Mouse (Mus musculus) CH12.LX (cell line): ENCODE results near the gene Slc2a10. TPM values are rescaled to one million over a fixed set of nuclear protein-coding genes. Genes with fewer than 3 reads are reported as not detected.

Source experiments
- DNase-seq: peaks from one replicate; pipeline ENCODE4 v3.0.0-alpha.2; 2013; ENCODE audit errors: extremely low read depth
- H3K27ac ChIP-seq: 2 replicates; pipeline ENCODE4 v1.5.1; 2012; ENCODE audit warnings: low read depth, mild to moderate bottlenecking, control low read depth, moderate library complexity; ENCODE audit not compliant: insufficient read depth
- H3K27me3 ChIP-seq: replicated peaks from 2 replicates; pipeline ENCODE3; 2012; ENCODE audit warnings: inconsistent platforms
- H3K36me3 ChIP-seq, 2 experiments: replicated peaks in 1 of 2; 2 replicates each; pipeline versions ENCODE3 to v1.6.1; 2012; ENCODE audit warnings: inconsistent platforms in 1 of 2, low read length in 1 of 2, mild to moderate bottlenecking in 1 of 2, mixed read lengths in 1 of 2, moderate library complexity in 1 of 2; ENCODE audit not compliant: control insufficient read depth in 1 of 2, insufficient read depth in 1 of 2
- H3K4me1 ChIP-seq, 2 experiments: 2 replicates each; pipeline ENCODE4 v1.6.1; 2012; ENCODE audit warnings: inconsistent platforms in 1 of 2, moderate library complexity in 1 of 2; ENCODE audit not compliant: insufficient read depth in 2 of 2, control insufficient read depth in 1 of 2
- H3K4me2 ChIP-seq: 2 replicates; pipeline ENCODE4 v1.6.1; 2012; ENCODE audit warnings: low read depth, mild to moderate bottlenecking, control low read depth; ENCODE audit not compliant: poor library complexity, insufficient read depth, severe bottlenecking
- H3K4me3 ChIP-seq, 3 experiments: fragments of 150-350 bp in 1 of 3; sonication (generic) in 1 of 3; replicated peaks in 1 of 3; 2 replicates each; pipeline versions ENCODE3 to v1.5.1; 2011 to 2012; ENCODE audit warnings: low read depth in 2 of 3, low read length in 2 of 3, mild to moderate bottlenecking in 2 of 3, moderate library complexity in 2 of 3, control low read depth in 1 of 3, improper control_type of control experiment in 1 of 3, inconsistent platforms in 1 of 3, mixed read lengths in 1 of 3; ENCODE audit not compliant: poor library complexity in 1 of 3
- H3K79me2 ChIP-seq: replicated peaks from 2 replicates; pipeline ENCODE4 v1.6.1; 2012; ENCODE audit warnings: mild to moderate bottlenecking, moderate library complexity; ENCODE audit not compliant: control insufficient read depth, poor library complexity, insufficient read depth, severe bottlenecking; ENCODE audit errors: extremely low read depth
- H3K9ac ChIP-seq: 2 replicates; pipeline ENCODE4 v1.6.1; 2012; ENCODE audit warnings: low read depth, mild to moderate bottlenecking, control low read depth, moderate library complexity; ENCODE audit not compliant: insufficient read depth
- H3K9me3 ChIP-seq: replicated peaks from 2 replicates; pipeline ENCODE3; 2012; ENCODE audit warnings: low read length, inconsistent platforms, mixed read lengths
- BHLHE40 ChIP-seq: IDR thresholded peaks from 2 replicates; pipeline ENCODE4 v1.6.1; 2011; ENCODE audit warnings: mild to moderate bottlenecking, low read depth, low read length, improper control_type of control experiment
- CTCF ChIP-seq, 2 experiments: IDR thresholded peaks in 1 of 2; conservative IDR thresholded peaks in 1 of 2; 2 replicates each; pipeline ENCODE4 v1.5.1; 2011 to 2012; ENCODE audit warnings: low read depth in 2 of 2, low read length in 2 of 2, improper control_type of control experiment in 1 of 2, inconsistent platforms in 1 of 2, mild to moderate bottlenecking in 1 of 2, moderate library complexity in 1 of 2
- ELF1 ChIP-seq: IDR thresholded peaks from 2 replicates; pipeline ENCODE4 v1.6.1; 2014; ENCODE audit warnings: low read depth, mild to moderate bottlenecking, inconsistent platforms, low read length, improper control_type of control experiment
- EP300 ChIP-seq: IDR thresholded peaks from 2 replicates; pipeline ENCODE4 v1.6.1; 2011; ENCODE audit warnings: low read length, improper control_type of control experiment
- ETS1 ChIP-seq: conservative IDR thresholded peaks from 2 replicates; pipeline ENCODE4 v1.6.1; 2012; ENCODE audit warnings: low read depth, mild to moderate bottlenecking, inconsistent platforms, low read length, improper control_type of control experiment, moderate library complexity
- GABPA ChIP-seq: IDR thresholded peaks from 2 replicates; pipeline ENCODE4 v1.6.1; 2012; ENCODE audit warnings: low read depth, low read length, improper control_type of control experiment, inconsistent platforms; ENCODE audit not compliant: insufficient replicate concordance
- IRF4 ChIP-seq: IDR thresholded peaks from 2 replicates; pipeline ENCODE4 v1.6.1; 2014; ENCODE audit warnings: low read depth, mild to moderate bottlenecking, inconsistent platforms, low read length, improper control_type of control experiment
- JUN ChIP-seq: IDR thresholded peaks from 2 replicates; pipeline ENCODE4 v1.6.1; 2011; ENCODE audit warnings: low read depth, mild to moderate bottlenecking, low read length, improper control_type of control experiment, moderate library complexity; ENCODE audit not compliant: insufficient read depth
- KAT2A ChIP-seq: IDR thresholded peaks from 2 replicates; pipeline ENCODE4 v1.6.1; 2012; ENCODE audit warnings: low read length, improper control_type of control experiment, inconsistent platforms; ENCODE audit not compliant: insufficient replicate concordance
- MAFK ChIP-seq: IDR thresholded peaks from 2 replicates; pipeline ENCODE4 v1.6.1; 2011; ENCODE audit warnings: low read length, improper control_type of control experiment; ENCODE audit not compliant: insufficient replicate concordance
- MAX ChIP-seq: IDR thresholded peaks from 2 replicates; pipeline ENCODE4 v1.6.1; 2011; ENCODE audit warnings: low read length, improper control_type of control experiment
- MAZ ChIP-seq: IDR thresholded peaks from 2 replicates; pipeline ENCODE4 v1.6.1; 2012; ENCODE audit warnings: low read depth, mild to moderate bottlenecking, inconsistent platforms, low read length, improper control_type of control experiment, moderate library complexity
- MEF2A ChIP-seq: IDR thresholded peaks from 2 replicates; pipeline ENCODE4 v1.6.1; 2014; ENCODE audit warnings: low read depth, mild to moderate bottlenecking, inconsistent platforms, low read length, improper control_type of control experiment, borderline replicate concordance
- MYC ChIP-seq: IDR thresholded peaks from 2 replicates; pipeline ENCODE4 v1.6.1; 2011; ENCODE audit warnings: low read depth, mild to moderate bottlenecking, improper control_type of control experiment, low read length
- NELFE ChIP-seq: IDR thresholded peaks from 2 replicates; pipeline ENCODE4 v1.6.1; 2011; ENCODE audit warnings: low read depth, low read length, improper control_type of control experiment
- PAX5 ChIP-seq: IDR thresholded peaks from 2 replicates; pipeline ENCODE4 v1.6.1; 2012; ENCODE audit warnings: low read length, inconsistent platforms, mixed read lengths
- POLR2AphosphoS2 ChIP-seq: IDR thresholded peaks from 2 replicates; pipeline ENCODE4 v1.6.1; 2011; ENCODE audit warnings: low read depth, low read length, improper control_type of control experiment
- RAD21 ChIP-seq: IDR thresholded peaks from 2 replicates; pipeline ENCODE4 v1.6.1; 2011; ENCODE audit warnings: low read depth, mild to moderate bottlenecking, low read length, improper control_type of control experiment, moderate library complexity
- RCOR1 ChIP-seq: conservative IDR thresholded peaks from 2 replicates; pipeline ENCODE4 v1.6.1; 2012; ENCODE audit warnings: low read depth, mild to moderate bottlenecking, inconsistent platforms, low read length, improper control_type of control experiment
- SMC3 ChIP-seq: IDR thresholded peaks from 2 replicates; pipeline ENCODE4 v1.6.1; 2011; ENCODE audit warnings: low read depth, low read length, improper control_type of control experiment
- TBP ChIP-seq: conservative IDR thresholded peaks from 2 replicates; pipeline ENCODE4 v1.6.1; 2011; ENCODE audit warnings: low read depth, low read length, improper control_type of control experiment
- UBTF ChIP-seq: IDR thresholded peaks from 2 replicates; pipeline ENCODE4 v1.6.1; 2012; ENCODE audit warnings: low read depth, mild to moderate bottlenecking, inconsistent platforms, low read length, improper control_type of control experiment, moderate library complexity
- USF1 ChIP-seq: IDR thresholded peaks from 2 replicates; pipeline ENCODE4 v1.6.1; 2014; ENCODE audit warnings: low read depth, mild to moderate bottlenecking, inconsistent platforms, low read length, improper control_type of control experiment
- USF2 ChIP-seq: conservative IDR thresholded peaks from 2 replicates; pipeline ENCODE4 v1.6.1; 2011; ENCODE audit warnings: low read depth, low read length, improper control_type of control experiment
- ZC3H11A ChIP-seq: IDR thresholded peaks from 2 replicates; pipeline ENCODE4 v1.6.1; 2012; ENCODE audit warnings: low read depth, mild to moderate bottlenecking, inconsistent platforms, low read length, improper control_type of control experiment
- dilution Hi-C: fragments of 300-500 bp; cut with MboI; formaldehyde crosslinking; loops from 2 replicates; pipeline ENCODE4 v1.14.3; 2020; ENCODE audit warnings: low sequenced_read_pairs; ENCODE audit not compliant: extremely low pct_unique_long_range_greater_than_20kb, extremely low pct_ligation_motif_present
- in situ Hi-C: fragments of 300-500 bp; cut with MboI; formaldehyde crosslinking; loops from 3 replicates; pipeline ENCODE4 v1.14.3; 2019; ENCODE audit warnings: low sequenced_read_pairs, low pct_ligation_motif_present, low pct_unique_long_range_greater_than_20kb, mixed read lengths
- polyA plus RNA-seq: library from polyadenylated mRNA; unstranded; fragments of >175 nt; gene quantifications from 2 replicates; pipeline ENCODE4 v1.2.1, GENCODE M21; 2012; ENCODE audit warnings: low read depth; ENCODE audit not compliant: insufficient read length
- total RNA-seq, 2 experiments: library from RNA; depleted of rRNA; stranded (reverse); fragments of 300-350 nt in 1 of 2; fragments of >200 nt in 1 of 2; gene quantifications; 2 replicates each; pipeline ENCODE4 v1.2.3; 2012 to 2014

Slc2a10 gene
- total and polyA plus RNA-seq, 3 experiments: not detected

DNA sequence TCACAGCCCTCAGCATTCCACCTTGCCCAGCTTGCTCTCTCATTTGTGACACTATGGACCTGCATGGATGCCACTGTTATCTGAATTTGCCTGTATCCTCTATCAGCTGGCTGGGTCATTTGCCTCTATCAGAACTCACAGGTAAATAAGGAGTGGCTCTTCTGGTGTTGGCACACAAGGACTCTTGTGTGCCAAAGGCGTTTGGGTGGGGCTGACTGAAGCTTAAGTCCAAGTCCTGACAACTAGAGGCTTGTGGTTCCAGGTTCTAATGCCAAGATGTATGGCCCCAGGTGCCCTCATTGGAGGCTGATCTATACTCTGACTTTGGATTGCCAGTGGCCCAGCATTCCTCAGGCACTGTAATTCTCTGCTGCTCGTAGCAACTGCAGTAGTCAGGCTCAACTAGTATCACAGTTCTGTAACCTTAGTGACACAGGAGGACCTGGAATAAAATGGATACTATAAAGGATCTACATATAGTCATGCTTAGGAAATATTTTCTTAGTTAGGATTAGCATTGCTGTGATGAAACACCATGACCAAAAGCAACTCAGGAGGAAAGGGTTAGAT, 5.8 kb upstream of the Slc2a10 start:
- Histone ChIP-seq H3K79me2 (no peaks in the 10 kb centered on the region), H3K4me3 (no peak overlapping the region), H3K9me3 (peaks cover 12% of the 10 kb centered on the region), H3K36me3 (no peaks in the 10 kb centered on the region), H3K27ac (no peak overlapping the region), H3K9ac (no peak overlapping the region), H3K4me2 (no peak overlapping the region), H3K27me3 (peaks cover 68% of the 10 kb centered on the region), H3K4me1 (peaks cover 3 to 11% of the 10 kb centered on the region in 2 experiments; a peak in 3 of 4 replicates)
- TF ChIP-seq MEF2A (no peak), MYC (no peak), RAD21 (no peak), KAT2A (no peak), EP300 (no peak), POLR2AphosphoS2 (no peak), ZC3H11A (no peak), ETS1 (no peak), GABPA (no peak), MAX (no peak), NELFE (no peak), USF1 (no peak), MAZ (no peak)
- in situ Hi-C loops (no loop called here), dilution Hi-C loops (no loop called here)
- no peak for DNase-seq

DNA sequence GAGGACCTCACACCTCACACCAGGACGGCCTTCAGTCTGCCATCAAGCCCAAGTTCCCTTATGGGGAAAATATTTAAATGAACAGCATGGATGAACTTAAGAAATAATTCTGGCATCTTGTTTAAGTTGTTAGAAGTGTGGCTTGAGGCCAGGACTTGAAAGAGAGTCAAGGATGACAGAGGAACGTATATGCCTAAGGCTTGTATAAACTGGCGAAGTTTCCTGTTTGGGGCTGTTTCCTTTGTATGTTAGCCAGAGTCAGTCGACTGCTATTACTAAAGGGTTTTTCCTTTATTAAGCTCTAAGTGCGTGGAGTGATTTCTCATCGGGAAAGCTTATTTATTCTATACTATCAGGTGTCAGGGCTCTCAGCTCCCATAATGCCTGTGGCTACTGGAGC, 4.8 kb upstream of the Slc2a10 start:
- dilution Hi-C loops: no loop called here
- in situ Hi-C loops: no loop called here
- no peak overlapping the region for H3K9ac ChIP-seq

DNA sequence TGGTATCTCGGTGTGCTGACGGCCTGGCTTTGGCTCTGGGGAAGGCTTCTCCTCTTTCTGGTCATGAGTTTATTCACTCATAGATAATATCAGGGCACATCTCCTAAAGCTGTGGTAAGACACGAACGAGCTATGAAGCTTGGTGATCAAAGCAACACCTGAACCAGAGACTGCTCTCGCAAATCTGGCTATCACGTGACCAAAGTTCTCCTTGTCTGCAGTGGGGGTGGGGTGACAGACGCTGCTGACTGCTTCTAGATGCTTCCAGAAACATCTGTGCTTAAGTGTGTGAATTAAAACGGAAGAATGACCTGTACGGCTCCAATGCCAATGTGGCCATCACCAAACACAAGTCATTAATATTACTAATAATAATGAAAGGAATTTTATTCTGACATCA, 6.1 kb downstream of the Slc2a10 start:
- H3K27me3 ChIP-seq: peaks cover 69% of the 10 kb centered on the region
- no peak overlapping the region for H3K27ac ChIP-seq
- no peaks in the 10 kb centered on the region for H3K79me2 ChIP-seq
- H3K4me3 ChIP-seq: no peak overlapping the region
- H3K9me3 ChIP-seq: no peaks in the 10 kb centered on the region
- no peaks in the 10 kb centered on the region for H3K36me3 ChIP-seq
- no peak overlapping the region for H3K4me2 ChIP-seq
- no peaks in the 10 kb centered on the region for H3K4me1 ChIP-seq
- DNase-seq: no peak
- no peak overlapping the region for H3K9ac ChIP-seq
- TF ChIP-seq IRF4 (no peak), TBP (no peak), USF2 (peak; percentile 44), ELF1 (no peak), RAD21 (no peak), PAX5 (no peak), UBTF (no peak), CTCF (conservative IDR thresholded peaks at IDR 0.05 in 1 of 2, IDR thresholded peaks at IDR 0.05 in 1 of 2; ENCODE audit: low read depth in 2 of 2, low read length in 2 of 2) (no peak), BHLHE40 (peak; percentile 40; the same call in 1 of the 2 replicates), JUN (no peak), USF1 (peak; percentile 41), MEF2A (no peak), SMC3 (no peak), RCOR1 (no peak), MAFK (no peak)
- in situ Hi-C loops: no loop called here
- dilution Hi-C loops: no loop called here

More for the DNA sequence above, 4.8 kb upstream of the Slc2a10 start:
- Histone ChIP-seq H3K79me2 (no peaks in the 10 kb centered on the region), H3K27me3 (peaks cover 78% of the 10 kb centered on the region), H3K4me3 (no peak overlapping the region), H3K9me3 (peaks cover 12% of the 10 kb centered on the region), H3K36me3 (no peaks in the 10 kb centered on the region), H3K27ac (no peak overlapping the region), H3K4me1 (peaks cover 0 to 7% of the 10 kb centered on the region in 2 experiments; a peak in 2 of 4 replicates), H3K4me2 (no peak overlapping the region)
- no peak for TF ChIP-seq NELFE
- TF ChIP-seq RAD21: no peak
- no peak for TF ChIP-seq KAT2A
- DNase-seq: no peak
